Mouse (Mus musculus) NIH3T3 (cell line): Measurements from ENCODE around the gene Fcgr4.

Source experiments
- DNase-seq: peaks from one replicate; pipeline ENCODE4 v3.0.0-alpha.2; 2012; ENCODE audit warnings: low read depth

Gene Fcgr4

GRCm38 (mm10) chr1:171011733-171012132 is 7.0 kb upstream of the Fcgr4 start:
- no peak for DNase-seq

- peak; percentile 60 for DNase-seq
Observed at GRCm38 (mm10) chr1:171016676-171017356, 1.9 kb upstream of the Fcgr4 start.

GRCm38 (mm10) chr1:171017468-171018158 is 1.1 kb upstream of the Fcgr4 start:
- no peak for DNase-seq

- DNase-seq, result peak; percentile 82
Observed at GRCm38 (mm10) chr1:171019311-171019950, 711 bp downstream of the Fcgr4 start.

GRCm38 (mm10) chr1:171031752-171032151 is 13.0 kb downstream of the Fcgr4 start:
- DNase-seq, result no peak

- peak; percentile 56 for DNase-seq
Observed at GRCm38 (mm10) chr1:171032691-171033090, 14.0 kb downstream of the Fcgr4 start.

- peak; percentile 42 for DNase-seq
Observed at GRCm38 (mm10) chr1:171033196-171033595, 14.5 kb downstream of the Fcgr4 start.

- peak; percentile 91 for DNase-seq
Observed at GRCm38 (mm10) chr1:171033756-171034155, 15.0 kb downstream of the Fcgr4 start.

- DNase-seq, result peak; percentile 70
Observed at GRCm38 (mm10) chr1:171034201-171034600, 15.5 kb downstream of the Fcgr4 start.

GRCm38 (mm10) chr1:171035611-171036010 is 16.9 kb downstream of the Fcgr4 start:
- no peak for DNase-seq

GRCm38 (mm10) chr1:171036550-171037324 is 18.0 kb downstream of the Fcgr4 start:
- peak; percentile 89 for DNase-seq

- DNase-seq, result peak; percentile 95
Observed at GRCm38 (mm10) chr1:171037861-171038721, 19.4 kb downstream of the Fcgr4 start.

GRCm38 (mm10) chr1:171039135-171039534 is 20.4 kb downstream of the Fcgr4 start:
- peak; percentile 80 for DNase-seq

GRCm38 (mm10) chr1:171039880-171040279 is 21.2 kb downstream of the Fcgr4 start:
- DNase-seq, result peak; percentile 56

- peak; percentile 52 for DNase-seq
Observed at GRCm38 (mm10) chr1:171043594-171044153, 25.0 kb downstream of the Fcgr4 start.

- peak; percentile 95 for DNase-seq
Observed at GRCm38 (mm10) chr1:171044365-171045078, 25.8 kb downstream of the Fcgr4 start.

GRCm38 (mm10) chr1:171045079-171045465 is 26.4 kb downstream of the Fcgr4 start:
- DNase-seq, result no peak

GRCm38 (mm10) chr1:171046501-171046900 is 27.8 kb downstream of the Fcgr4 start:
- DNase-seq, result no peak

- DNase-seq, result no peak
Observed at GRCm38 (mm10) chr1:171049263-171049662, 30.5 kb downstream of the Fcgr4 start.

GRCm38 (mm10) chr1:171050774-171051173 is 32.1 kb downstream of the Fcgr4 start:
- no peak for DNase-seq
